Mouse (Mus musculus) erythroblast, embryonic 14.5 days (primary cell): ENCODE measurements around the gene Mrps2.

Experiments used
- GATA1 ChIP-seq: IDR thresholded peaks from 2 replicates; pipeline ENCODE4 v1.6.1; 2012; ENCODE audit warnings: low read length, inconsistent platforms, mixed read lengths
- TAL1 ChIP-seq: IDR thresholded peaks from 3 replicates; pipeline ENCODE4 v1.6.1; 2012; ENCODE audit warnings: low read length, inconsistent platforms, mixed read lengths

- TF ChIP-seq TAL1, result no peak
- TF ChIP-seq GATA1, result no peak
These were observed 28.1 kb downstream of the Mrps2 start for GRCm38 (mm10) chr2:28495801-28496595.
